Mouse (Mus musculus) heart, adult 10 weeks (tissue): Measurements from ENCODE around the gene Pno1. TPM values are rescaled to one million over a fixed set of nuclear protein-coding genes. Genes with fewer than 3 reads are reported as not detected.

Experiments
- polyA plus RNA-seq: library from polyadenylated mRNA; stranded (reverse); fragments of 350-450 nt; fragmentation: Illumina TruSeq; extraction: RNeasy Lipid Tissue Mini Kit (QIAGEN cat#74804); gene quantifications from one replicate; pipeline ENCODE4 v1.2.3, GENCODE M21; 2014; ENCODE audit warnings: low read depth, low replicate concordance

The Pno1 gene
- polyA plus RNA-seq = 42.5 TPM

DNA sequence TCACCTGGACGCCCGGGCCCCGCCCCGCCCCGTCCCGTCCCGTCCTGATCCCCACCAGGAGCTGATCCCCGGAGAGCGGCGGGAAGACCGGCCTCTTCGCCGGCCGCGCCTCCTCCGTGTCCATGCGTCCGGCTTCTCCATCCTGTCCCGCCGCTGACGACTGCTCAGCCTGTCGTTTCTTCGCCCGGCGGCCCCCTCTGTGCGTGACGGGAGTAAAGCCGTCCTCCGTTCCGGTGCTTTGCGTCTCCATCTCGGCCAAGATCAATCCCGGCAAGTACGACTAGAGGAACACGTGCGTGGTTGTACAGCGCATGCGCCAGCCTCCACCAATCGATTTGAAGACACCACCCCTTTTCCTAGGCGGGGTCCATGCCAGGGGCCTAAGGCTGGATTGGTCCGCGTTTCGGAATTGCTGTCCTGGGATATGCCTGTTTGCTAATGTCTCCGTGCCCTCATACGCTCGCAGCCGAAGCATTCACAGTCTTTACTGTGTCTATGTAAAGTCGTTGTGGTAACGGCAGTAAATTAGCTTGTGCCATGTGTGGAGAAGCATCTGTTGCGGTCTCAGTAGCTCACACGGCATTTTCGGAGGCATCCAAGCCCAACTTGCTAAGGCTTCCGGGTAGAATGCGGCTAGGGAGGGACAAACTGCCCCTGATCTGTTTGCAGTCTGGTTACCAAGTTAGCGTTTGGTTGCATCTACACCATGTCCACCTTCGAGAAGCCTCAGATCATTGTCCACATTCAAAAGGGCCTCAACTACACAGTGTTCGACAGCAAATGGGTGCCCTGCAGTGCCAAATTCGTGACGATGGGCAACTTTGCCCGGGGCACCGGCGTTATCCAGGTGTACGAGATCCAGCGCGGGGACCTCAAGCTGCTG, at the start of gene Pno1:
Gene Pno1, minus strand, starts transcription at position 311 of the 883 bp plus-strand sequence.

GRCm38 (mm10) chr11:17257443-17257842, 46.1 kb upstream of the Pno1 start, which contains the start of gene C1d:
Gene C1d, plus strand, starts transcription at chr11:17257579.

GRCm38 (mm10) chr11:17181807-17182206, 29.6 kb downstream of the Pno1 start, which contains the start of gene Wdr92:
Gene Wdr92, plus strand, starts transcription at chr11:17182107.

DNA sequence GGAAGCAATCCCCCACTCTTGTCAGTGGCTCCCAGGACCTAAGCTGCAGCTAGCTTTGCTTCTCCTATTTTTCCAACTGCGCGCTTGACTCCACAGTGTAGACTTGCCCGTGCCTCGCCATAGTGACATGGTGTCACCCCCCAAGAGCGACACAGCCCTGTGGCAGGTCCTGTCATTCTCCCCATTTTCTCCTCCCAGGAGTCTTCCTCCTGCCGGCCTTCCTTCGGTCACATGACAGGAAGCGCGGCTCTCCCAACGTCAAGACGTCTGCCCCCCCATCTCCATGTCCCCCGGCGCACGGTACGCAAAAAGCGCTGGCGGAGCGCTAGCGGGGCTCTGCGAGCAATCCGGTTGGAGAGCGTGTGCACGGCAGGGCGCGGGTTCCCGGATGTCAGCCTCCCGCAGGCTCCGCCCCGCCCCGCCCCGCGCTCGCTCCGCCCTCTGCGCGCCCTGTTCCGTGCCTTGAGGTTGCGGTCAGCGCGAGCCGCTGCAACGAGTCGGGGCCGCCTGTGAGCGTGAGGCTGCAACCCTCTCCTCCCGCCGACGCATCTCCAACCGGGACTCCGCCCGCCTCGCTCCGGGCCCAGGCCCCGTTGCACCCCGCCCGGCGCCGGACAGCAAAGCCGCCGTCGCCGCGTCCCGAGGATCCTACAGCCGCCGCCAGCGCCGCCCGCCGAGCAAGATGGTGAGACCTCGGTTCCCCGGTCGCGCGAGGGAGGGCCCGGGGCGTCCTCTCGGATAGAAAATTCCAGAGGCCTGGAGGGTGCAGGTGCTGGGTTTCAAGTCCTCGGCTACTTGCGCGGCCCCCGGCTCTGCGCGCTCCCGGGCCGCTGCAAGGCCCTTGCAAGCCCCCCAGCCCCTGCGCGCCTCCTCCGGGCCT, 52.3 kb downstream of the Pno1 start, which contains the start of gene Ppp3r1:
Gene Ppp3r1, plus strand, starts transcription at position 406 of the 880 bp plus-strand sequence.

Other genes with a start within 250 kb of the Pno1 start
- 3.7 TPM for gene Cnrip1, start 160.0 kb downstream of the Pno1 start, polyA plus RNA-seq
- gene Plek, start 159.2 kb downstream of the Pno1 start, polyA plus RNA-seq = 2.5 TPM
- gene Ppp3r1, start 52.3 kb downstream of the Pno1 start, polyA plus RNA-seq = 66.1 TPM
- 18.0 TPM for gene Wdr92, start 29.5 kb downstream of the Pno1 start, polyA plus RNA-seq
- gene C1d, start 46.0 kb upstream of the Pno1 start, polyA plus RNA-seq = 63.3 TPM